Mouse (Mus musculus) liver, embryonic 11.5 days (tissue): Measurements from ENCODE around the gene Ift172. TPM values are rescaled to one million over a fixed set of nuclear protein-coding genes. Genes with fewer than 3 reads are reported as not detected.

Source experiments
- ATAC-seq: fragments of 200-750 bp; cut with Nextera tagmentation; replicated peaks from 2 replicates; pipeline ENCODE4 v1.8.0; 2017; ENCODE audit warnings: moderate number of reproducible peaks, mild to moderate bottlenecking, moderate TSS enrichment, moderate library complexity; ENCODE audit not compliant: low FRiP score
- DNase-seq: peaks from one replicate; pipeline ENCODE4 v3.0.0-alpha.2; 2017; ENCODE audit warnings: low spot score
- H3K27ac ChIP-seq: fragments of 300-500 bp; sonication (generic); 2 replicates; pipeline ENCODE4 v1.5.1; 2014; ENCODE audit warnings: mild to moderate bottlenecking, low read depth, low read length, control low read depth
- H3K27me3 ChIP-seq: fragments of 300-500 bp; sonication (generic); replicated peaks from 2 replicates; pipeline ENCODE4 v1.6.1; 2014; ENCODE audit warnings: low read length, mixed read lengths; ENCODE audit not compliant: control insufficient read depth, insufficient read depth
- H3K36me3 ChIP-seq: fragments of 300-500 bp; sonication (generic); 2 replicates; pipeline ENCODE4 v1.6.1; 2014; ENCODE audit warnings: mild to moderate bottlenecking, low read length, moderate library complexity, mixed read lengths; ENCODE audit not compliant: control insufficient read depth, insufficient read depth
- H3K4me1 ChIP-seq: fragments of 300-500 bp; sonication (generic); replicated peaks from 2 replicates; pipeline ENCODE4 v1.6.1; 2014; ENCODE audit warnings: low read length, mixed read lengths; ENCODE audit not compliant: control insufficient read depth, insufficient read depth
- H3K4me2 ChIP-seq: fragments of 300-500 bp; sonication (generic); 2 replicates; pipeline ENCODE4 v1.6.1; 2014; ENCODE audit warnings: mild to moderate bottlenecking, control low read depth, moderate library complexity
- H3K4me3 ChIP-seq: fragments of 300-500 bp; sonication (generic); 2 replicates; pipeline ENCODE4 v1.5.1; 2014; ENCODE audit warnings: low read depth, low read length, control low read depth
- H3K9ac ChIP-seq: fragments of 300-500 bp; sonication (generic); 2 replicates; pipeline ENCODE4 v1.6.1; 2014; ENCODE audit warnings: low read depth, low read length, control low read depth
- H3K9me3 ChIP-seq: fragments of 300-500 bp; sonication (generic); 2 replicates; pipeline ENCODE4 v1.6.1; 2016; ENCODE audit warnings: low read length, inconsistent platforms, mixed read lengths; ENCODE audit not compliant: control insufficient read depth
- WGBS: fragments of 180-500 bp; shearing (Covaris S2); extraction: QIAGEN DNeasy Blood & Tissue Kit; methylation state at CpG from one replicate; pipeline ENCODE4 v1.1.7; 2014; 5-methylcytosine and 5-hydroxymethylcytosine counted together
- polyA plus RNA-seq: library from polyadenylated mRNA; unstranded; fragments of >200 nt; fragmentation: Nextera tagmentation; extraction: Ambion mirVana; gene quantifications from 2 replicates; pipeline ENCODE4 v1.2.1, GENCODE M21; 2014

The Ift172 gene
- polyA plus RNA-seq, 1 experiment from 2014 or later = 17.4 TPM

- H3K4me2 ChIP-seq = peak overlapping the region; percentile 28; the same call in 1 of the 2 replicates
- no peaks in the 10 kb centered on the region for H3K27me3 ChIP-seq
Measured at GRCm38 (mm10) chr5:31297981-31298380, 7.1 kb upstream of the Ift172 start.

GRCm38 (mm10) chr5:31297047-31297757 lies 6.3 kb upstream of the Ift172 start, which contains the start of gene Gckr:
Gene Gckr (plus strand): TSS chr5:31297443.
- no peak for DNase-seq
- Histone ChIP-seq H3K4me3 (no peak within 1 kb of the TSS), H3K4me2 (peak within 1 kb of the TSS; percentile 28; the same call in 1 of the 2 replicates), H3K4me1 (peaks cover 10% of the 10 kb centered on the region; the same call in 1 of the 2 replicates), H3K27ac (no peak within 1 kb of the TSS), H3K27me3 (no peaks in the 10 kb centered on the region), H3K9me3 (no peaks in the 10 kb centered on the region), H3K9ac (no peak within 1 kb of the TSS), H3K36me3 (no peaks in the 10 kb centered on the region; the same call in 1 of the 2 replicates)
- ATAC-seq = no peak
- WGBS = 52% methylated on average over 13 of the region's 13 CpGs

More at GRCm38 (mm10) chr5:31297981-31298380, 7.1 kb upstream of the Ift172 start:
- peaks cover 10% of the 10 kb centered on the region; the same call in 1 of the 2 replicates for H3K4me1 ChIP-seq
- no peaks in the 10 kb centered on the region for H3K9me3 ChIP-seq
- H3K36me3 ChIP-seq = no peaks in the 10 kb centered on the region; the same call in 1 of the 2 replicates
- DNase-seq = no peak
- no peak overlapping the region for H3K27ac ChIP-seq
- 71% methylated on average over 3 of the region's 3 CpGs for WGBS
- no peak for ATAC-seq
- H3K4me3 ChIP-seq = no peak overlapping the region
- no peak overlapping the region for H3K9ac ChIP-seq

DNA sequence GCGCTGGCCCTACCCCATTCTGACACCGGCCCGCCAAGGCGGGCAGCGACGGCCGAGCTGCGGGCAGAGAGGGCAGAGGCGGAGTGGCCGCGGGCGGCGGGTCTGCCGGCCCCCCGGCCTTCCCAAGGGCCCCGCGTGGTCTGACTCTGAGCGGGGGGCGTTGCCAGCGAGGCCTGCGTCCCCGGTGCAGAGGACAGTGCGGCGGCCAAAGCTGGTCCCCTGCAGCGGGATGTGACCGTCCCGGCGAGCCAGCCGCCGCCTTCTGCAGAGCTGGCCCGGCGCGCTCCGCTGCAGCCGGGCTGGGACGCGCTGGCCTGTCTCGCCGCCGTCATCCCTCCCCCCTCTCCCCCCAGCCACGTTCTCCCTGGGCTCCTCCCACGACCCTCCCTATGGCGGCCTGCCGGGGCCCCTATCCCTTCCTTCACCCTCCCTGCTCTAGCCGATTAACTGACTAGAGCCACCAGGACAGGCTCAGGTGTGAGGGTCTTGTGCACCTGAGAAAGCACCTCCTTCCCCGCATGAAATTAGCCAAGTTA lies 4.8 kb upstream of the Ift172 start, which contains the start of gene Fndc4:
TSS of gene Fndc4 (minus strand) at position 475 of the 536 bp plus-strand sequence.
- H3K27ac ChIP-seq = 0 out of 2 replicates have a peak within 1 kb of the TSS, but pooled peaks have one; percentile 36
- H3K27me3 ChIP-seq = no peaks in the 10 kb centered on the region

GRCm38 (mm10) chr5:31294964-31295605 lies 4.2 kb upstream of the Ift172 start:
- no peaks in the 10 kb centered on the region; the same call in 1 of the 2 replicates for H3K36me3 ChIP-seq
- H3K9me3 ChIP-seq = no peaks in the 10 kb centered on the region
- H3K4me1 ChIP-seq = peaks cover 15% of the 10 kb centered on the region
- WGBS = 11% methylated on average over 27 of the region's 29 CpGs
- peak overlapping the region; percentile 73 for H3K9ac ChIP-seq
- peak overlapping the region; percentile 97 for H3K4me2 ChIP-seq
- H3K4me3 ChIP-seq = peak overlapping the region; percentile 71
- H3K27me3 ChIP-seq = no peaks in the 10 kb centered on the region
- no peak overlapping the region for H3K27ac ChIP-seq
- ATAC-seq = 0 out of 2 replicates have a peak, but pooled peaks have one; percentile 3
- peak; percentile 35 for DNase-seq

More for the DNA sequence above, 4.8 kb upstream of the Ift172 start, which contains the start of gene Fndc4:
- Histone ChIP-seq H3K4me3 (peak within 1 kb of the TSS; percentile 71), H3K9ac (peak within 1 kb of the TSS; percentile 73), H3K9me3 (no peaks in the 10 kb centered on the region), H3K4me1 (peaks cover 13% of the 10 kb centered on the region; the same call in 1 of the 2 replicates), H3K4me2 (peak within 1 kb of the TSS; percentile 97), H3K36me3 (no peaks in the 10 kb centered on the region; the same call in 1 of the 2 replicates)
- peak; percentile 22; the same call in 1 of the 2 replicates for ATAC-seq
- DNase-seq = peak; percentile 56
- under 1% methylated on average over 41 of the region's 46 CpGs for WGBS

GRCm38 (mm10) chr5:31291361-31291688 lies 409 bp upstream of the Ift172 start:
- Histone ChIP-seq H3K9me3 (no peaks in the 10 kb centered on the region), H3K4me2 (peak overlapping the region; percentile 84), H3K4me1 (peaks cover 20% of the 10 kb centered on the region), H3K36me3 (no peaks in the 10 kb centered on the region; the same call in 1 of the 2 replicates), H3K27ac (peak overlapping the region; percentile 40; the same call in 1 of the 2 replicates), H3K27me3 (no peaks in the 10 kb centered on the region), H3K4me3 (peak overlapping the region; percentile 60), H3K9ac (peak overlapping the region; percentile 52)
- DNase-seq = no peak
- peak; percentile 50; the same call in 1 of the 2 replicates for ATAC-seq
- WGBS = 6% methylated on average over 9 of the region's 9 CpGs

- Histone ChIP-seq H3K9ac (no peak overlapping the region; the same call in 1 of the 2 replicates), H3K4me3 (no peak overlapping the region), H3K4me2 (peak overlapping the region; percentile 84), H3K9me3 (no peaks in the 10 kb centered on the region), H3K27ac (no peak overlapping the region), H3K36me3 (no peaks in the 10 kb centered on the region; the same call in 1 of the 2 replicates), H3K27me3 (no peaks in the 10 kb centered on the region), H3K4me1 (peaks cover 13% of the 10 kb centered on the region; the same call in 1 of the 2 replicates)
- WGBS = 61% methylated on average over 3 of the region's 3 CpGs
- DNase-seq (no peak), ATAC-seq (no peak)
Measured at GRCm38 (mm10) chr5:31289626-31290230, 1.2 kb downstream of the Ift172 start.

- no peak overlapping the region for H3K4me3 ChIP-seq
- H3K27ac ChIP-seq = no peak overlapping the region
- no peak for DNase-seq
- H3K36me3 ChIP-seq = no peaks in the 10 kb centered on the region; the same call in 1 of the 2 replicates
- H3K4me2 ChIP-seq = no peak overlapping the region
- ATAC-seq = no peak
- H3K9me3 ChIP-seq = no peaks in the 10 kb centered on the region
- H3K9ac ChIP-seq = no peak overlapping the region
- no peaks in the 10 kb centered on the region for H3K27me3 ChIP-seq
- WGBS = 69% methylated on average over 3 of the region's 3 CpGs
- peaks cover 10% of the 10 kb centered on the region; the same call in 1 of the 2 replicates for H3K4me1 ChIP-seq
Measured at GRCm38 (mm10) chr5:31288655-31289054, 2.3 kb downstream of the Ift172 start.

GRCm38 (mm10) chr5:31288225-31288624 lies 2.7 kb downstream of the Ift172 start:
- peaks cover 10% of the 10 kb centered on the region; the same call in 1 of the 2 replicates for H3K4me1 ChIP-seq
- no peak overlapping the region for H3K9ac ChIP-seq
- no peak overlapping the region for H3K4me3 ChIP-seq
- ATAC-seq = no peak
- H3K27ac ChIP-seq = no peak overlapping the region
- no peaks in the 10 kb centered on the region for H3K36me3 ChIP-seq
- H3K4me2 ChIP-seq = no peak overlapping the region
- no peak for DNase-seq
- 38% methylated on average over 4 of the region's 4 CpGs for WGBS
- H3K27me3 ChIP-seq = no peaks in the 10 kb centered on the region
- no peaks in the 10 kb centered on the region for H3K9me3 ChIP-seq
